Mouse (Mus musculus) CH12.LX (cell line): ENCODE data around the gene Zfp213. TPM values are rescaled to one million over a fixed set of nuclear protein-coding genes. Genes with fewer than 3 reads are reported as not detected.
A peak's percentile ranks its signal among the peaks of the same experiment; 100 is the strongest.

Source experiments
- DNase-seq: peaks from one replicate; pipeline ENCODE4 v3.0.0-alpha.2; 2013; ENCODE audit errors: extremely low read depth
- H3K27ac ChIP-seq: 2 replicates; pipeline ENCODE4 v1.5.1; 2012; ENCODE audit warnings: low read depth, mild to moderate bottlenecking, control low read depth, moderate library complexity; ENCODE audit not compliant: insufficient read depth
- H3K27me3 ChIP-seq: replicated peaks from 2 replicates; pipeline ENCODE3; 2012; ENCODE audit warnings: inconsistent platforms
- H3K36me3 ChIP-seq, 2 experiments: replicated peaks in 1 of 2; 2 replicates each; pipeline versions ENCODE3 to v1.6.1; 2012; ENCODE audit warnings: inconsistent platforms in 1 of 2, low read length in 1 of 2, mild to moderate bottlenecking in 1 of 2, mixed read lengths in 1 of 2, moderate library complexity in 1 of 2; ENCODE audit not compliant: control insufficient read depth in 1 of 2, insufficient read depth in 1 of 2
- H3K4me1 ChIP-seq, 2 experiments: 2 replicates each; pipeline ENCODE4 v1.6.1; 2012; ENCODE audit warnings: inconsistent platforms in 1 of 2, moderate library complexity in 1 of 2; ENCODE audit not compliant: insufficient read depth in 2 of 2, control insufficient read depth in 1 of 2
- H3K4me2 ChIP-seq: 2 replicates; pipeline ENCODE4 v1.6.1; 2012; ENCODE audit warnings: low read depth, mild to moderate bottlenecking, control low read depth; ENCODE audit not compliant: poor library complexity, insufficient read depth, severe bottlenecking
- H3K4me3 ChIP-seq, 3 experiments: fragments of 150-350 bp in 1 of 3; sonication (generic) in 1 of 3; replicated peaks in 1 of 3; 2 replicates each; pipeline versions ENCODE3 to v1.5.1; 2011 to 2012; ENCODE audit warnings: low read depth in 2 of 3, low read length in 2 of 3, mild to moderate bottlenecking in 2 of 3, moderate library complexity in 2 of 3, control low read depth in 1 of 3, improper control_type of control experiment in 1 of 3, inconsistent platforms in 1 of 3, mixed read lengths in 1 of 3; ENCODE audit not compliant: poor library complexity in 1 of 3
- H3K79me2 ChIP-seq: replicated peaks from 2 replicates; pipeline ENCODE4 v1.6.1; 2012; ENCODE audit warnings: mild to moderate bottlenecking, moderate library complexity; ENCODE audit not compliant: control insufficient read depth, poor library complexity, insufficient read depth, severe bottlenecking; ENCODE audit errors: extremely low read depth
- H3K9ac ChIP-seq: 2 replicates; pipeline ENCODE4 v1.6.1; 2012; ENCODE audit warnings: low read depth, mild to moderate bottlenecking, control low read depth, moderate library complexity; ENCODE audit not compliant: insufficient read depth
- H3K9me3 ChIP-seq: replicated peaks from 2 replicates; pipeline ENCODE3; 2012; ENCODE audit warnings: low read length, inconsistent platforms, mixed read lengths
- CHD2 ChIP-seq: IDR thresholded peaks from 2 replicates; pipeline ENCODE4 v1.6.1; 2011; ENCODE audit warnings: low read length, improper control_type of control experiment
- CTCF ChIP-seq, 2 experiments: IDR thresholded peaks in 1 of 2; conservative IDR thresholded peaks in 1 of 2; 2 replicates each; pipeline ENCODE4 v1.5.1; 2011 to 2012; ENCODE audit warnings: low read depth in 2 of 2, low read length in 2 of 2, improper control_type of control experiment in 1 of 2, inconsistent platforms in 1 of 2, mild to moderate bottlenecking in 1 of 2, moderate library complexity in 1 of 2
- ETS1 ChIP-seq: conservative IDR thresholded peaks from 2 replicates; pipeline ENCODE4 v1.6.1; 2012; ENCODE audit warnings: low read depth, mild to moderate bottlenecking, inconsistent platforms, low read length, improper control_type of control experiment, moderate library complexity
- GABPA ChIP-seq: IDR thresholded peaks from 2 replicates; pipeline ENCODE4 v1.6.1; 2012; ENCODE audit warnings: low read depth, low read length, improper control_type of control experiment, inconsistent platforms; ENCODE audit not compliant: insufficient replicate concordance
- IRF4 ChIP-seq: IDR thresholded peaks from 2 replicates; pipeline ENCODE4 v1.6.1; 2014; ENCODE audit warnings: low read depth, mild to moderate bottlenecking, inconsistent platforms, low read length, improper control_type of control experiment
- MAX ChIP-seq: IDR thresholded peaks from 2 replicates; pipeline ENCODE4 v1.6.1; 2011; ENCODE audit warnings: low read length, improper control_type of control experiment
- MAZ ChIP-seq: IDR thresholded peaks from 2 replicates; pipeline ENCODE4 v1.6.1; 2012; ENCODE audit warnings: low read depth, mild to moderate bottlenecking, inconsistent platforms, low read length, improper control_type of control experiment, moderate library complexity
- NRF1 ChIP-seq: IDR thresholded peaks from 2 replicates; pipeline ENCODE4 v1.6.1; 2014; ENCODE audit warnings: low read depth, mild to moderate bottlenecking, inconsistent platforms, low read length, improper control_type of control experiment, moderate library complexity
- PAX5 ChIP-seq: IDR thresholded peaks from 2 replicates; pipeline ENCODE4 v1.6.1; 2012; ENCODE audit warnings: low read length, inconsistent platforms, mixed read lengths
- POLR2AphosphoS2 ChIP-seq: IDR thresholded peaks from 2 replicates; pipeline ENCODE4 v1.6.1; 2011; ENCODE audit warnings: low read depth, low read length, improper control_type of control experiment
- RAD21 ChIP-seq: IDR thresholded peaks from 2 replicates; pipeline ENCODE4 v1.6.1; 2011; ENCODE audit warnings: low read depth, mild to moderate bottlenecking, low read length, improper control_type of control experiment, moderate library complexity
- SMC3 ChIP-seq: IDR thresholded peaks from 2 replicates; pipeline ENCODE4 v1.6.1; 2011; ENCODE audit warnings: low read depth, low read length, improper control_type of control experiment
- TCF12 ChIP-seq: IDR thresholded peaks from 2 replicates; pipeline ENCODE4 v1.6.1; 2014; ENCODE audit warnings: low read depth, mild to moderate bottlenecking, inconsistent platforms, low read length, improper control_type of control experiment
- UBTF ChIP-seq: IDR thresholded peaks from 2 replicates; pipeline ENCODE4 v1.6.1; 2012; ENCODE audit warnings: low read depth, mild to moderate bottlenecking, inconsistent platforms, low read length, improper control_type of control experiment, moderate library complexity
- ZC3H11A ChIP-seq: IDR thresholded peaks from 2 replicates; pipeline ENCODE4 v1.6.1; 2012; ENCODE audit warnings: low read depth, mild to moderate bottlenecking, inconsistent platforms, low read length, improper control_type of control experiment
- ZNF384 ChIP-seq: IDR thresholded peaks from 2 replicates; pipeline ENCODE4 v1.6.1; 2012; ENCODE audit warnings: low read depth, low read length, improper control_type of control experiment, inconsistent platforms
- dilution Hi-C: fragments of 300-500 bp; cut with MboI; formaldehyde crosslinking; loops from 2 replicates; pipeline ENCODE4 v1.14.3; 2020; ENCODE audit warnings: low sequenced_read_pairs; ENCODE audit not compliant: extremely low pct_unique_long_range_greater_than_20kb, extremely low pct_ligation_motif_present
- in situ Hi-C: fragments of 300-500 bp; cut with MboI; formaldehyde crosslinking; loops from 3 replicates; pipeline ENCODE4 v1.14.3; 2019; ENCODE audit warnings: low sequenced_read_pairs, low pct_ligation_motif_present, low pct_unique_long_range_greater_than_20kb, mixed read lengths
- polyA plus RNA-seq: library from polyadenylated mRNA; unstranded; fragments of >175 nt; gene quantifications from 2 replicates; pipeline ENCODE4 v1.2.1, GENCODE M21; 2012; ENCODE audit warnings: low read depth; ENCODE audit not compliant: insufficient read length
- total RNA-seq, 2 experiments: library from RNA; depleted of rRNA; stranded (reverse); fragments of 300-350 nt in 1 of 2; fragments of >200 nt in 1 of 2; gene quantifications; 2 replicates each; pipeline ENCODE4 v1.2.3; 2012 to 2014

The Zfp213 gene
- total and polyA plus RNA-seq, 3 experiments, result 8.0 to 10.9 (median 9.4) TPM

DNA sequence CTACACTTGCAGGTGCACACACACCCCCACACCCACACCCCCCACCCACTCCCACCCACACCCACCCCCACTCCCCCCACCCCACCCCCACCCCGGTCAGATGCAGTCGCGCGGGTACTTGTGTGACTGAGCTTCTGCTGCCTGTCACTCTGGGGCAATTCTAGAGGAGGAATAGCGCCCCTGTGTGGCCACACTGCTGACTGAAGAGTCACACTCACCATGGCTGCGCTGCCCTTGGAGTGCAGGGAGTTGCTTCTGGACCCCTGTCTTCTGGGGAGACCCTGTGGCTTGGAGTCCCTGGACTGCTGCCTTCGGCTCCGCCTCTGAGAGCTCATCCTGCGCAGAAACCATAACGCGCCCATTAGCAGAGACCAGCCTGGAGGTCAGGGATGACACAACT lies 4.3 kb downstream of the Zfp213 start:
- H3K27me3 ChIP-seq, result no peaks in the 10 kb centered on the region
- DNase-seq, result no peak
- in situ Hi-C loops (loop anchor here (10.0 kb wide), 1 partner anchor 375 kb away; no protein-coding TSS in a partner anchor), dilution Hi-C loops (no loop called here)
- no peaks in the 10 kb centered on the region for H3K9me3 ChIP-seq
- H3K4me3 ChIP-seq, result no peak overlapping the region
- H3K27ac ChIP-seq, result no peak overlapping the region
- TF ChIP-seq ZC3H11A, result no peak
- TF ChIP-seq SMC3, result peak; percentile 32; the same call in 1 of the 2 replicates
- peak; percentile 41 for TF ChIP-seq RAD21
- no peak for TF ChIP-seq MAZ
- peak in 1 of 2 experiments; percentile 57; a peak in 2 of 4 replicates for TF ChIP-seq CTCF (conservative IDR thresholded peaks at IDR 0.05 in 1 of 2, IDR thresholded peaks at IDR 0.05 in 1 of 2; ENCODE audit: low read depth in 2 of 2, low read length in 2 of 2)
- peaks cover 7% of the 10 kb centered on the region; the same call in 1 of the 2 replicates for H3K79me2 ChIP-seq
- H3K36me3 ChIP-seq, result peaks cover 41 to 71% of the 10 kb centered on the region in 2 experiments
- no peak overlapping the region for H3K9ac ChIP-seq
- peaks cover under 1 to 13% of the 10 kb centered on the region in 2 experiments; a peak in 3 of 4 replicates for H3K4me1 ChIP-seq
- H3K4me2 ChIP-seq, result no peak overlapping the region

DNA sequence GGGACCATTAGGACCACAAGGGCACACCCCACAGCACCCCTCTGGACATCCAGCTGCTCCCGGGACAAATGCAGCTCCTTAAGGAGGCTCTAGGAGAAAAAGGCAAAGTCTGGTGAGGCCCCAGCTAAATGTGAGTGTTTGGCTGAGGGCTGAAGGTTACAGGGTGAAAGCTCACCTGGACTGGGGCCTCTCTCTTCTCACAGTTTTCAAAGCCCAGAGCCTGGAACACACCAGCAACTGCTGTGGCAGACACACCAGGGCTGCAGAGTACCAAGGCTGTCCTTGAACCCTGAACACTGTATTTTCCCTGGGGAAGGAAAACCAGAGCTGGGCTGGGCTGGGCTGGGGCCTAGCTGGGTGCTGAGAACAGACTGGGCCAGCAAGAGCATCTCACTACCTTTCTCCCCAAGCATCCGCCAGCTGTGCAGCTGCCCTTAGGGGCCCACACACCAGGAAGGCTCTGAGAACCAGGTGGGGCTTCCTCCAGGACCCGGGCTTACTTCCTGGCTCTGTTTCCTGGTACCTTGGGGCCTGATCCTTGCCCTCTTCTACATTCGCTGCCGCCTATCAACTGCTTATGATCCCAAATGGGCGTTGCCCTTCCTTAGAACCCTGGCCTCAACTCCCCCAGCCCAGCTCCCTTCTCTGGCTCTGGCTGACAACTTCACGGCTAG lies 8.7 kb downstream of the Zfp213 start:
- H3K4me2 ChIP-seq, result no peak overlapping the region
- no peaks in the 10 kb centered on the region for H3K9me3 ChIP-seq
- H3K79me2 ChIP-seq, result no peaks in the 10 kb centered on the region
- DNase-seq, result no peak
- H3K36me3 ChIP-seq, result peaks cover 35 to 63% of the 10 kb centered on the region in 2 experiments
- H3K27ac ChIP-seq, result no peak overlapping the region
- TF ChIP-seq ETS1, result no peak
- TF ChIP-seq IRF4, result no peak
- TF ChIP-seq TCF12, result no peak
- TF ChIP-seq PAX5, result no peak
- no peak for TF ChIP-seq POLR2AphosphoS2
- no peak for TF ChIP-seq UBTF
- no peak for TF ChIP-seq SMC3
- no peak for TF ChIP-seq CHD2
- no peak for TF ChIP-seq GABPA
- TF ChIP-seq NRF1, result no peak
- no peak for TF ChIP-seq ZNF384
- TF ChIP-seq MAX, result no peak
- no peak overlapping the region for H3K4me3 ChIP-seq
- no peaks in the 10 kb centered on the region for H3K27me3 ChIP-seq
- in situ Hi-C loops (loop anchor here (10.0 kb wide), 1 partner anchor 371 kb away; no protein-coding TSS in a partner anchor), dilution Hi-C loops (no loop called here)
- H3K4me1 ChIP-seq, result peaks cover 0 to 19% of the 10 kb centered on the region in 2 experiments; a peak in 3 of 4 replicates
- no peak overlapping the region for H3K9ac ChIP-seq
